Mouse (Mus musculus) heart, postnatal 4 days (tissue): ENCODE results near the gene Inca1. TPM values are rescaled to one million over a fixed set of nuclear protein-coding genes. Genes with fewer than 3 reads are reported as not detected.
A peak's percentile ranks its signal among the peaks of the same experiment; 100 is the strongest.

Experiments
- DNase-seq: peaks from one replicate; pipeline ENCODE4 v3.0.0; 2021
- total RNA-seq, 2 experiments: library from RNA; stranded (reverse); gene quantifications; 2 replicates each; pipeline ENCODE4 v1.2.3; 2021

Gene Inca1
- total RNA-seq, 2 experiments from 2014 or later = 1.7 to 2.2 TPM

DNA sequence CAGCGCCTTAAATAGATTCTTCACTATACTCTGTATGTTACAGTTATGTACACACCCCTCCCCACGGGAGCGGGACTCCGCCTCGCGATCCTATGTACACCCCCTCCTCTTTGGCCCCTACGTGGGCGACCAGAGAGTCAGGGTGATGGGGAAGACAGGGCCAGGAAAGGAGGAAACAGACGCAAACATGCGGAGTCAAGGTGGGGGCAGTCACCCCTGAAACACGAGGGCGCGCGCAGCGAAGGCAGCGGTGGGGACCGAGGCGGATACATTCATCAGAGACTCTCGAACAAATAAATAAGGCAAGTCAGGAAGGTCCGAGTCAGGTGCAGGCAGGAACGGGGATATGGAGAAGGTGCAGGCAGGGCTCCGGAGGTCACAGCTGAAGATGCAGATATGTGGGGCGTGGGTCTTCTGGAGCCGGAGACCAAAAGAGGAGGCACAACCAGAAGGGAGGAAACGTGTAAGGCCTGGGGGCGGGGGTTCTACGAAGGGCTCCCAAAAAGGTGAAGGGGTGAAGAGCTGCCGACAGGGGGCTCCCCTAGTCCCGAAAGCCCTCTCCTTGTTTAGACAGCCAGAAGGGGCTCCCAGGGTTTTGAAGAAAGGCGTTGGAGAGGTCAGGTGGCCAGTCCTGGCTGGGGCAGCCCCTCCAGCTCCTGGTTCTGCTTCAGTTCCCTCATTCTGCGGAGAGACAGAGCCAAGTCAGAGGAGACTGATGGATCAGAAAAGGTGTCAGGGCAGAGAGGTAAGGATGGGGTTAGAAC, 30.2 kb downstream of the Inca1 start:
- peak; percentile 85 for DNase-seq

DNA sequence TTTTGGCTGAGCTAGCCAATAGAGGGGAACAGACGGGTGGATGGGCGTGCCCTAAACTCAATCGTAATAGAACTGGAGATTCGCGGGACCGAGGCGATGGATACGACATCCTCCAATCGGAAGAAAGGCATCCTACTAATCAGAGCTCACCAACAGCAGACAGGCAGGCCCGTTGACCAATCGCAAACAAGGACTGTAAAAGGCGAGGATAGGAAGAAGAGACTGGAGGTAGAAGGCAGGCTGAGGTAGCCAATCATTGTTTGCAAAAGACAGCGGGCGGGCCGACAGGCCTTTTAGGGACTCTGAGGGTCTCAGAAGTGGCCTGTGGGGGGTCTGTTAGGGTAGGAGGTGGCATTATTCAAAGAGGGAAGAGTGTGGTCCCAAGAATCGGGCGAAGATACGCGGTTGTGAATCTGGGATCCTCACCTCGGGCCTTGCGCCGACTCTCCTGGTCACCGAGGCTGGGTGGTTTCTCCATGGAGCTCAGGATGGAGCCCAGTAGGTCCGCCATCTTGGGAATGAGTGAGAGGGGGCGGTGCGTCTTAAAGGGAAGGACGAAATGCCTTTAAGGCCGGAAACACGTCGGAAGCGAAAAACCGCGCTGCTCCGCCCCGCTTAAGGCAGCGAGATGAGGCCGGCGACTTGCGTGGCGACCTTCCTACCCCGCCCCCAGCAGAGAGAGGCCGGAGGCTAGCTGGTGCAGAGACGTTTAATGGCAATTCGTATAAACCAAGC, 31.0 kb downstream of the Inca1 start, which contains the start of gene Spag7:
Spag7 (minus strand) TSS at position 646 of the 735 bp plus-strand sequence.
- peak; percentile 96 for DNase-seq

DNA sequence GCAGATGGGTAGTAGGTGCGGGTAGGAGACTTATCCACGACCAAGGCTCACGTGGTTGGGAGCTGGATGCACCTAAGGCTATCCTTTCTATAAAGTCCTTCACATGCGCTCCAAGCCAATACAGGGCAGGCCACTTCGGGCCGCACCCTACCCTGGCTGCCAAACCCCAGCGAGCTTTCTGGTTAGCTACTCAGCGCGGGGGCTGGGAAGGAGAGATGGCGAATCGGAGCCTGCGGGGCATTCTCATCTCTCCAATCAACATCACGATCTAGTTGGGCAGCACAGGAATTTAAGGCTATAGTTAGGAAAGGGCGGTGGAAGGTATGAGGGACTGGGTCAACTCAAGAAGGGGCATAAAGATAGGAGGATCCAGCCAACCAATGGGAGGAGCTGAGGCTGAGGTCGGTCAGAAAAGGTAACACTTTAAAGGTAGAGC, 31.6 kb downstream of the Inca1 start:
- DNase-seq = peak; percentile 67

DNA sequence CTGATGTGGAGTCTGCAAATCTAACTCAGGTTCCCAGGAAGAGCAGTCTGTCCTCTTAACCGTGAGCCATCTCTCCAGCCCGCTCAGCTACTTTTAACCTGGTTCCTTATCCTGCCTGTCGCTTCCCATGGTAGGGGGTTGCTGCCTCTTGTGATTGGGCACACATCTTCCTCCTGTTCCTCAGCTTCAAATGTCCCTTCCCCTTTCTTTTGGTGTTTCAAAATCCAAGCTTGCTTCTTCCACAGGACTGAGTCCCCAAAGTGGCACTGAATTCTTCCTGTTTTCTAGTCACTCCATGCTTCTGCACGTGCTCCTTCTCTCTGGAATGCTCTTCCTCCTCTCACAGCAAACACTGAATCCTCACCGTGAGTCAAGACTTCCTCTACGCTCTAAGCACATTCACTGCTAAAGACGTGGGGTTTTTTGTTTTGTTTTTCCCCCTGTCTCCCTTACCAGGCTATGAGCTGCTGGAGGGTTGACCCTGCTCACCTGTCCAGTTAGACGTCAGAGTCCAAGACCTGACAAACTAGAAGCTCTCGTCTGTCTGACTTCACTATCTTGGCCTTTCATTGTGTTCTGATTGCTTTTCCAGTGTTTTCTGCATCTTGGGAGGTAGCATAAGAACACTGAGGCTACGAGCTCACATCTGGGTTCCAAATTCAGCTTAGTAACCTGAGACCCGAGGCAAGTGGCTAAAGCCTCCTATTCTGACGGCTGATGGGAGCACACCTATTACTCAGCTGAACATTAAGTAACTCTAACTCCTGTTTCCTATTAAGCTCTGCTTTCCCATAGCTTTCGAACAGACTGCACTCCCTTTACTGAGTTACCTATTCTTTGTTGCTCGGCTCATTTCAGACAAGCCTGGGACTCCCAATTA, 32.4 kb downstream of the Inca1 start:
- DNase-seq = no peak

DNA sequence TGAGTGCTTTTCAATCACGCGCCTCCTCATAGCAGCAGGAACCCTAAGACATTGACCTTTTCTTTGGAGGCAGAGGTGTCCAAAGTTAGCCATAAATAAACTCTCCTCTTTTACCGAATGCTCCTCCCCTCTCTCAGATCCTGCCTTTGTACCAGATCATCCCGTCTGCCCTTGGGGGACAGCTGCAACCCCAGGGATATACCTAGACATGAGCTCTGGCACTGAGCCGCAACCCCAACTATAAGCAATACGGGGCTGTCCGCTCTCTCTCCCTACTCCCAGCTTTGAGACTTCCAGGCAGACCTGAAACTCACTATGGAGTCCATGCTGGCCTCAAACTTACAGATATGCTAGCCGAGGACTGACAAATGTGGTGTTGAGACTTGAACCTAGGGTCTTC, 33.3 kb downstream of the Inca1 start:
- DNase-seq = no peak

DNA sequence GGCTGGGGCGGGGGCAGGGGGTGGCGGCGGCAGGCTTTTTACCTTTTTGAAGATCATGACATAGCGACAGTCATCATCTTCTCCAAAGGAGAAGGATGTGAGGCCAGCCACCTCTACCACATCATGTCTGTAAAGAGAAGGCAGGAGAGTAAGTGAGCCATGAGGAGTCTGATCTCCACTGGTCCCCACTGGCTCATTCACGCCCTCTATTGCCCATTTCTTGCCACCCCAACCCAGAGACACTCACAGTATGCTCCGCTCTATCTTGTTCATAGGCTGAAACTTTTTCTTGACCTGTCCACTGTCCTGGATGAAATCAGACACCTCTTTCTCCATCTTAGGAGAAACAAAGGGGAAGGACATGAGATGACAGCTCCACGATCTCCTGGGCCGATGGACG, 35.2 kb downstream of the Inca1 start:
- no peak for DNase-seq

DNA sequence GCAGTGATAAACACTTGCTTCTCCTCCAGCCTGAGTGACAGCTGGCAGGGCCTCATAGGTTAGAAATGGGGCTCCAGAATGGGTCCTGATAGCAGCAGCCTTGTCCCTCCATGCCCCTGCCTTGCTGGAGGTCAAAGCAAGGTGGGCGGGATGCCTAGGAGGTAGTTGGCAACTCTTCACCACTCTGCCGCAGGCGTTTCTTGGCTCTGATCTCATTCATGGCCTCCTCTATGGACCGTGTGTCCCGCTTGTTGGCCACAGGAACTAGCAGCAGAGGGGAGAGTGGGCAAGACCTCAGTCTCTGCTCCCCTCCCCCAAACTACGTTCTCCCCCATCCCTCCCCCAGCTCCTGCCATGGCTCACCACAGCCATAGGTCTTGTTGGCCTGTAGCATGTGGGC, 36.0 kb downstream of the Inca1 start:
- DNase-seq = peak; percentile 66

DNA sequence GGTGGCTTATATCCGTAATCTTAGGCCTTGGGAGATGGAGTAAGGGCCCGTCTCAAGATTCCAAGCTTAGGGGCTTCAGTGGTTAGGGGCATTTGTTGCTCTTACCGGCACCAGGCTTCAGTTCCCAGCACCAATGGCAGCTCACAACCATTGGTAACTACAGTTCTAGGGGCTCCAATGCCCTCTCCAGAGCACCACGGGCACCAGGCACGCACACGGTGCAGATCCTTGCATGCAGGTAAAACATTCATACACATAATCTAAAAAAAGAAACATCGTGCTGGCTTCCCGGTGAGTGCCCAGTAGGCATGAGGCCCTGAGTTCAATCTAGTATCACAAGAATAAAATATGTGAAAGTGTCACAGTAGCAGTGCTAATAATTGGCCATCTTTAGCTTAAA, 36.9 kb downstream of the Inca1 start:
- no peak for DNase-seq

DNA sequence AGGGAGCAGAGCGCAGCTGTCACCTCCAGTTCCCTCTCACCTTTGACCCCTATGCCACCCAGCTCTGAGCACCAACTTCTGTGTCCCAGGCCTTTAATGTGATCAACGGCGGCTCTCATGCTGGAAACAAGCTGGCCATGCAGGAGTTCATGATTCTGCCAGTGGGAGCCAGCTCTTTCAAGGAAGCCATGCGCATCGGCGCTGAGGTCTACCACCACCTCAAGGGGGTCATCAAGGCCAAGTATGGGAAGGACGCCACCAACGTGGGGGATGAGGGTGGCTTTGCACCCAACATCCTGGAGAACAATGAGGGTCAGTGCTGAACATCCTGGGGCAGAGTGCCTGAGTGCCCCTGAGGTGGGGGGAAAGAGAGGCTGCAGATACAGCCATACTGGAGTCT, 39.4 kb downstream of the Inca1 start:
- no peak for DNase-seq

DNA sequence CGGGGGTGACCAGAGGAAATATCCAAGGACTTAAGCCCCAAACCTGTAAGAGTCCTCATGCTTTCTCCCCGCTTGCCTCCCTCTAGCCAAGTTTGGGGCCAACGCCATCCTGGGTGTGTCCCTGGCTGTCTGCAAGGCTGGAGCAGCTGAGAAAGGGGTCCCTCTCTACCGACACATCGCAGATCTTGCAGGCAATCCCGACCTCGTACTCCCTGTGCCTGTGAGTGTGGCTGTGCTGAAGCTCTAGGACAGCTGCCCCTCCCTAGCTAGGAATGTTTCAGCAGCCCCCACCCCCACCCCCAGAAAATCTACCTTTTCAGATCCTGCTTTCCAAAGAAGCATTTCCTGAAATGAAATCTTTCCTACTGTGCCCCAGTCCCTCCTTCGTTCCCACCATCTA, 41.0 kb downstream of the Inca1 start:
- DNase-seq = no peak

DNA sequence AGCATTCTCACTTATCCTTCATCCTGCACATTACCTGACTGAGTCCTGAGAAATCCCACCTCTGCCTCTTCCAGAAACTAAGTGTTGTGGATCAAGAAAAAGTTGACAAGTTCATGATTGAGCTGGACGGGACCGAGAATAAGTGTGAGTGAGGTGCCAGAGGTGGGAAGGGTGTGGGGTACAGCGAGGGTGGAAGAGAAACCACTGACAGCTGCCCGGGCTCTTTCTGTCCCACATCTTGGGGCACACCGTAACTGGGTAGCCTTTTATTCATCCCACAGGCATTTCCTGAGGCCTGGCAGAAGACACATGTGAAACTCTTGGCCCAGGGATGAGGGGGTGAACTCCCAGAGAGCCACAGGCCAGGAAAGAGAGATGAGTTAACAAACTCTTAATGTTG, 41.4 kb downstream of the Inca1 start:
- no peak for DNase-seq

DNA sequence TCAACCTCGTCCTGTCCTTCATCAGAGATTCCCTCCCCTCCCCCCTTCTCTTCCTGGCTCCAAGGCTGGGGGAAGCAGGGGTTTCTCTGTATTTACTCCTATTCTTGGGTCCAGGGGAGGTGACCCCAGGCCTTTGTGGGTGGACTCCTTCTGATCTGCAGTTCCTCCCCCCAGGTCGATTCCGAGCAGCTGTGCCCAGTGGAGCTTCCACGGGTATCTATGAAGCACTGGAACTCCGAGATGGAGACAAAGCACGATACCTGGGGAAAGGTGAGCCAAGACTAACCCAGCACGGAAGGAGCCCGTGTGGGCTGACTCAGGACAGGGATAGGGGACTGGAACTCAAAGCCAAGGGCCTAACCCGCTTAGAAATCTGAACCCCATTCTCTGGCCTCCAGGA, 42.0 kb downstream of the Inca1 start:
- DNase-seq = no peak

DNA sequence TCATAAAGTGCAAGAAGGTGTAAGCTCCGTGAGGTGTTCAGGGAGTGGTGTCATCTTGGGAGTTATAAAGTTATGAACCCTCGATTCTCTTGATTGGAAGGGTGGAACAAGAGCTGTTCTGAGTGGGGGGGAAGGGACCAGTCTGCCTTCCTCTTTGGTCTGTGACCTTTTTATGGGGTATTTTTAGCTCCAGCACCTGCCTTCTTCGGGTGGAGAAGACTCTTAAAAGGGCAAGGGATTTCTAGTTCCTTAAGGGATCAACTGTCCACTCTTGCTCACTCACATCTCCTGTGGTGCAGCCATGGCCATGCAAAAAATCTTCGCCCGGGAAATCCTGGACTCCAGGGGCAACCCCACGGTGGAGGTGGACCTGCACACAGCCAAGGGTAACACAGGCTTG, 42.4 kb downstream of the Inca1 start:
- DNase-seq = no peak

DNA sequence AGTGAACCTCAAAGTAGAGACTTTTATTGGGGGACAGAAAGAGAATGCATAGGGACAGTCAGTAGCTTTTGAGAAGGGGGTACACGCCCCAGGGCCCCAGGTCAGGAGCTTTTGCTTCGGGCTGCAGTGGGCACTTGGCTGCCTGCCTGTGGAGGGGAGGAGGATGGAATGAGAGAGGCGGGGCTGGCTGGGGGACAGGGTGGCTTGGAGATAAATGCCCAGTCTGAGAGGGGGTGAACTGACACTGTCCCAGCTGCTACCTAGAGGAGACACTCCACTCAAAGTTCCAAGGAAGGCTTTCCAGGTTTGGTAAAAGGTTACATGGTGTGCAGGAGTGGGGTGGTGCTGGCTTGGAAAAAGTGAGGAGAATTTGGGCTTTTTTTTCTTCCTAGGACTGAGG, 43.0 kb downstream of the Inca1 start, which contains the start of gene Eno3:
Eno3 (plus strand) TSS at position 239 of the 400 bp plus-strand sequence.
- DNase-seq = peak; percentile 77

DNA sequence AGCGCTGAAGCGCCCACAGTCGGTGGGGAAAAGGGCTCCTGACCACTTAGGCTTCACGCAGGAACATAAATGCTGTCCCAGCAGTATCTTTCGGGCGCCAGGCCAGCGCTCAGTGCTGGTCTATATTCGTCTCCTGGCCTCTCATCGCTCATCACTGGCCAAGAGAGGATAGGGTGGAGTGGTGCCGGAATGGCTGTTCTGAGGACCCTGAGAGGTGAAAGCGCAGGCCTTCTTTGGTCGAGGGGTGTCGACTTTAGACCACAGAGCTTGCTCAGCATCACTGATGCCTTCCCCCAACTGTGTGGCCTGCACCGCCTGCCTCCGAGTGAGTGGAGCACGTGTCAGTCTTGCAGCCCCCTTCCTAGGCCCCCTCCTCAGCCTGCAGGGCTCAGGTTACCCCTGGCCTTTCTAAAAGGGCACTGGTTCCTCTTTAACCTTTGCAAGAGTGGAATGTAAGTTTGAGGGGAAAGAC, 43.5 kb downstream of the Inca1 start:
- DNase-seq = peak; percentile 88

DNA sequence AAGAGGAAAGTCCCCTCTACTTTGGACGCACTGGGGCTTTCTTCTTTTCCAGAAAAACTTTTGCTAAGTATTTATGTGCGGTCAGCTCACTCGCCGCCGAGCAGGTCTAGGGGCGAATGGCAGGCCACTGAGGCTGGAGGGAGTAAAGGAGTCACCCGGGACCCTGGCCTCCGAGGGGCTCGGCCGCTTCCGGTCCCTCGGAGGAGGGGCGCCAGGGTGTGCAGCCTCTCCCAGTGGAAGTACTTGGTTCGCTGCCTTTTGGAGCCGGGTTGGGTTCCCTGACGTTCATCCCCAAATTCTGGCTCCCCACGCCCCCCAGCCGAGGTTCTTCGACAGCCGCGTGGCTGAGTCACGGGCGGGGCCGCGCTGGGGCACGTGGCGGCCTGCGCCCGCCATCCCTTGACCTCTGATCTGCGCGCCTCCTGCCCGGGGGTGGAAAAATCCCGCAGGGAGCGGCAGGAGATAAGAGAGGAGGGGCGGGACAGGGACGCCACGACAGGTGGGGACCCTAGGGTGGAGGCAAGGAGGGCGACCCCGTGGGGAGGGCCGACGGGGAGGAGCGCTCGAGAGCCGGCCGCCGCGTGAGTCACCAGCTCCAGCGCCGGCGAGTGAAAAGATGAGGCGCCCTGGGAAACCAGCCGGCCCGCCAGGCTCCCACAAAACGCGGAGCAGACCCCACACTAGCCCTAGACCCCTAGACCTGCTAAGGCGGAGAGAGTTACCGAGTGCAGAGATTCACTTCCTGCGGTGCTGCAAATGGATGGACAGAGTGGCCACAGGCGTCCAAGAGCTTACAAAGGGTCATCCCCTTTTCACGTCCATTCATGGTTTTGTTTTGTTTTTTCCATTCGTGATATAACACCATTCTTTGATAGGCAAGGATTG, 44.1 kb downstream of the Inca1 start:
- peak; percentile 78 for DNase-seq

DNA sequence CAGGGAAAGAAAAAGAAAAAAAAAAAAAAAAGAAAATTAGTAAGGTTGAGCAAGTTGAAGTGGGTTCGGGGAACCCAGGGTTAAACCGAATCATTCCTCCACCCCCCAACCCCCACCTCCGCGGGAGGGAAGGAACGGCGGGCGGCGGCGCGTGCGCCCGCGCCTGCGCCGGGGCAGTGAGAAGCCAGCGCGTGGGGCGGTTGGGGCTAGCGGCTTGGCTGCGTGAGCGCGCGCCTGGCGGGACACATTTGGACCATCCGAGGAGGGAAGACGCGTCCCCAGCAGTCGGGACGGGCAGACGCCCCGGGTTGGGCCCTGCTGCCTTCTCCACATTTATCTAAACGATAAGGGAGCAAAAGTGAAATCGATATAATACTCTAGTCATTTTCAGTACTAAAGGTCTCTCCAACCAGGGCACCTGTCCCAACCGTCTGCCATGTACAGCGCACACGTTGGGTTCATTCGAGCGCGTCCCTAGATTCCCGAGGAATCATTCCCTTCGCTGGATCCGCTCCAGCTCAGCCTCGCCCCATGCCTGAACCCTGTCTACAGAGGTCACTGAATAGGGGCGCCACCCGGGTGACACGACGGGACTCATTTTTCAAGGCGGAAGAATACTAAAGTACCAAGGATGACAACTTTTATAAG, 44.9 kb downstream of the Inca1 start:
- peak; percentile 87 for DNase-seq

DNA sequence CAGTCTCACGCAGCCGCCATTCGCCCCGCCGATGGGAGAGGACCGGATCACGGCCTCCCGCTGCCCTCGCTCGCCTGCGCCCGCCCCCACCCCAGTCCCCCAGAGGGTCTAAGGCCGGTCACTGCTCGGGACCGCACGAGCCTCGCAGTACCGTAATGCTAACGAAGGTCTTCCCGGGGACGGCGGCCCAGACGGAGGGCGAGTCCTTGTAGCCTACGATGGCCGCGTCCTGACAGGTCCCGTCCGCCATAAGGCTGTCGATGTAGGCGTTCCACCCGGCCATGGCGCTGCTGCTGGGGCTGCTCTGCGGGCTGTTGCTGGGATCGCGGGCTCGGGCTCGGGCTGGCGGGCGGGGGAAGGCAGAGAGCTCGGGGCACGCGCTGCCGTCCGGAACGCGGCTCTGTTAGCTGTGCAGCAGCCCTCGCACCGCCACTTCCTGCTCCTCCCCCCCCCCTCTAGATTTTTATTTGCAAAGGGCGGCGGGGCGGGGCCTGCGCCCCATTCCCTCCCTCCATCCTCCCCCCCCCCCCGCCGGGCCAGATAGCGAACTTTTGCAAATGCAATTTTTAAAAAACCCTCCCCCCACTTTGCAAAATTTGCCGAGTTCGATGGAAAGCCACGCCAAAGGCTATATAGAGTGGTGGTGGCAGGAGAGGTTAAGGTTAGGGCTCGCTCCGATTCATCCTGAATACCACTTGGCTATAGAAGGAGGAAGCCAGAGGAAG, 45.6 kb downstream of the Inca1 start, which contains the start of gene Pfn1:
Pfn1 (minus strand) TSS at position 447 of the 725 bp plus-strand sequence.
- DNase-seq = peak; percentile 80

DNA sequence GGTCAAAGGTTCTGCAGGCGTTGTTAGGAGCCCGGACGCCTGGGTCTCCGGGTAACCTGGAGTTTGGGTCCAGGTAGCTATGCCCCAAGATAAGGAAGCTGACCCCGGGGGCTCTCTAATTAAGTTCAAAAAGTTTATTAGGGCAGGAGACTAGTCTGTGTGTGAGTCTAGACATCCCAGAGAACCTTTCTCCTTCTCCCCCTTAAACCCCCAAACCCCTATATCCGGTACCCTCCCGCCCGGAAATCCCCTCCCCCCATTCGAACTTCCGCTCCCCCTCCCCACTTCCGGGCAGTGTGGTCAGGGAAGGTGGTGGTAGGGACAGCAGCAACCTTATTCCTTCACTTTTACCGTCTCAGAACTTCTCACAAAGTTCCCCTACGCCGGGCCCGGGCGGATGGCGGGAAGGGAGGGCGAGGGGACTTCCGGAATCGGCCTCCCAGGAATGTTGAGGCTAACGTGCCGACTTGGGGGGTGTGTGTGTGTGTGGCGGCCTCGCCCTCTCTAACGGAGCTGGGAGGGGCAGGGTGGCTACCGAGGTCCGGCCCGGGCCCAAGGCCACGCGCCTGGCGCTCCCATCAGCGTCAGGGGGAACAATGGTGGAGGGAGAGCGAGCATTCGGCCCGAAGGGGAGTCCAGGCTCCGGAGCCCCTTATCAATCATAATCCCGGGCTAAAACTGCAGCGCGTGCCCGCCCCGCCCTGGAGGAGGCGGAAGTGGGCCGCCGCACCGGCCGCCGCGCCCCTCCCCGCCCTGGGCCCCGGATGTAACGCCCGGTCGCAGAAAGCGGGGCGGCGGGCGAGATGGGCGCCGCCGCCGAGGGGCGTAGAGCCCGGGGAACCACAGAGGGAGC, 46.4 kb downstream of the Inca1 start:
- DNase-seq = peak; percentile 72
